Mouse (Mus musculus): Measurements from ENCODE around the gene Ints12. TPM values are rescaled to one million over a fixed set of nuclear protein-coding genes. Genes with fewer than 3 reads are reported as not detected.

Gene Ints12
- polyA plus RNA-seq, 1 experiment from 2014 or later: 15.0 TPM

- WGBS (ENCODE audit: insufficient replicate concordance): 71% methylated on average over 8 of the region's 8 CpGs
- H3K9ac ChIP-seq (ENCODE audit: low read depth, low read length): no peak overlapping the region
Observed at GRCm38 (mm10) chr3:133154683-133155082, 63.0 kb downstream of the Ints12 start.

GRCm38 (mm10) chr3:133158260-133158659 lies 66.6 kb downstream of the Ints12 start:
- Histone ChIP-seq H3K27ac (ENCODE audit: low read depth, low read length) (no peak overlapping the region), H3K4me1 (ENCODE audit: control insufficient read depth, insufficient read depth, low read length) (no peaks in the 10 kb centered on the region), H3K27me3 (ENCODE audit: control insufficient read depth, insufficient read depth, low read length) (no peaks in the 10 kb centered on the region), H3K4me2 (no peak overlapping the region), H3K9ac (ENCODE audit: low read depth, low read length) (no peak overlapping the region), H3K9me3 (replicated peaks; ENCODE audit: control insufficient read depth, low read length) (no peaks in the 10 kb centered on the region), H3K36me3 (ENCODE audit: control insufficient read depth, insufficient read depth, low read length) (no peaks in the 10 kb centered on the region), H3K4me3 (ENCODE audit: low read depth, low read length) (no peak overlapping the region)
- ATAC-seq (replicated peaks; ENCODE audit: insufficient number of reproducible peaks, low FRiP score, low TSS enrichment): no peak
- 77% methylated on average over 5 of the region's 5 CpGs for WGBS (ENCODE audit: insufficient replicate concordance)

More at GRCm38 (mm10) chr3:133154683-133155082, 63.0 kb downstream of the Ints12 start:
- Histone ChIP-seq H3K4me1 (ENCODE audit: control insufficient read depth, insufficient read depth, low read length) (no peaks in the 10 kb centered on the region), H3K9me3 (replicated peaks; ENCODE audit: control insufficient read depth, low read length) (no peaks in the 10 kb centered on the region), H3K4me3 (ENCODE audit: low read depth, low read length) (no peak overlapping the region), H3K27me3 (ENCODE audit: control insufficient read depth, insufficient read depth, low read length) (no peaks in the 10 kb centered on the region), H3K27ac (ENCODE audit: low read depth, low read length) (no peak overlapping the region), H3K4me2 (no peak overlapping the region), H3K36me3 (ENCODE audit: control insufficient read depth, insufficient read depth, low read length) (no peaks in the 10 kb centered on the region)
- ATAC-seq (replicated peaks; ENCODE audit: insufficient number of reproducible peaks, low FRiP score, low TSS enrichment): no peak

Other genes with a start within 250 kb of the Ints12 start
- gene Npnt, start 141.5 kb upstream of the Ints12 start, polyA plus RNA-seq (2014; fragmentation: Nextera tagmentation; extraction: Ambion mirVana): 19.7 and 26.4 TPM in 2 replicates
- gene Gstcd, start 193 bp downstream of the Ints12 start, polyA plus RNA-seq (2014; fragmentation: Nextera tagmentation; extraction: Ambion mirVana): 5.0 and 8.4 TPM in 2 replicates
- gene Arhgef38, start 143.1 kb downstream of the Ints12 start, polyA plus RNA-seq (2014; fragmentation: Nextera tagmentation; extraction: Ambion mirVana): not detected in 2 replicates
- gene Ppa2, start 218.3 kb downstream of the Ints12 start, polyA plus RNA-seq (2014; fragmentation: Nextera tagmentation; extraction: Ambion mirVana): 98.5 and 105 TPM in 2 replicates